Mouse (Mus musculus) myocyte (in vitro differentiated cells): Measurements from ENCODE around the gene Wbp4.

Experiments used
- E2F4 ChIP-seq: IDR thresholded peaks from one replicate; pipeline ENCODE4 v1.6.1; 2011; ENCODE audit warnings: mild to moderate bottlenecking, control low read depth, moderate library complexity; ENCODE audit not compliant: insufficient read depth
- MAX ChIP-seq: IDR thresholded peaks from one replicate; pipeline ENCODE4 v1.6.1; 2011; ENCODE audit warnings: low read depth, mild to moderate bottlenecking, control low read depth
- POLR2A ChIP-seq: IDR thresholded peaks from one replicate; pipeline ENCODE4 v1.6.1; 2011; ENCODE audit warnings: low read depth, mild to moderate bottlenecking, control low read depth, moderate library complexity; ENCODE audit not compliant: insufficient read length
- REST ChIP-seq: IDR thresholded peaks from one replicate; pipeline ENCODE4 v1.6.1; 2011; ENCODE audit warnings: mild to moderate bottlenecking, control low read depth, moderate library complexity; ENCODE audit not compliant: insufficient read depth, insufficient read length
- SRF ChIP-seq: IDR thresholded peaks from one replicate; pipeline ENCODE4 v1.6.1; 2011; ENCODE audit warnings: low read depth; ENCODE audit not compliant: control insufficient read depth, insufficient read length
- TCF12 ChIP-seq: IDR thresholded peaks from one replicate; pipeline ENCODE4 v1.6.1; 2011; ENCODE audit warnings: mild to moderate bottlenecking, control low read depth; ENCODE audit not compliant: poor library complexity, insufficient read depth, severe bottlenecking
- USF1 ChIP-seq: IDR thresholded peaks from one replicate; pipeline ENCODE4 v1.6.1; 2011; ENCODE audit warnings: low read depth, mild to moderate bottlenecking, control low read depth, moderate library complexity

DNA sequence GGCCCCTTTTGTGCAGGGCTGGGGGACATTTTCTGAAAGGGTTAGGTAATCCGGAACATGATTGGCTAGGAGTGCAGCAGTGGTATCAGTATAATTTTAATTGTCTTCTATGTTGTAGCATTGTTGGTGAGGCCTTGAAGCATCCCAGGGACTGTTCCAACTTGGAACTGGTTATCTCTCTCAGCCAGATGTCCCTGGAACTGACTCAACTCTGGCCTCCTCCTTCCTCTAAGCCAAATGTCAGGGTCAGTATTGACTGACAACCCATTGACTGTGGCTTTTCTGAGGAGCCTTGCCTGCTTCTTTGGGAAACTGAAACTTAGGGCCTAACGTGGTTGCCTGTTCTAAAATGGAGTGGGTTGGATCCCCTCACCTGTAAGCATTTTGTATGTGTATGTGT, 40.7 kb downstream of the Wbp4 start:
- TF ChIP-seq POLR2A: no peak
- TF ChIP-seq E2F4: no peak
- no peak for TF ChIP-seq USF1
- TF ChIP-seq SRF: no peak
- no peak for TF ChIP-seq REST
- no peak for TF ChIP-seq MAX
- TF ChIP-seq TCF12: no peak
